Mouse (Mus musculus) bone marrow macrophage, adult 2 months (primary cell): Measurements from ENCODE around the gene Nudt4. TPM values are rescaled to one million over a fixed set of nuclear protein-coding genes. Genes with fewer than 3 reads are reported as not detected.

ENCODE experiments used
- H3K27ac ChIP-seq: 2 replicates; pipeline ENCODE4 v1.5.1; 2012; ENCODE audit warnings: low read depth, low read length; ENCODE audit not compliant: insufficient read depth
- H3K4me1 ChIP-seq: 2 replicates; pipeline ENCODE4 v1.6.1; 2012; ENCODE audit warnings: low read length; ENCODE audit not compliant: control insufficient read depth, insufficient read depth
- H3K4me3 ChIP-seq: 2 replicates; pipeline ENCODE4 v1.5.1; 2012; ENCODE audit warnings: mild to moderate bottlenecking, low read length, moderate library complexity; ENCODE audit not compliant: insufficient read depth
- CTCF ChIP-seq: IDR thresholded peaks from 2 replicates; pipeline ENCODE4 v1.5.1; 2012; ENCODE audit warnings: low read depth, mild to moderate bottlenecking, low read length, moderate library complexity
- POLR2A ChIP-seq: IDR thresholded peaks from 2 replicates; pipeline ENCODE4 v1.6.1; 2012; ENCODE audit warnings: mild to moderate bottlenecking, low read depth, low read length, borderline replicate concordance
- polyA plus RNA-seq: library from polyadenylated mRNA; stranded (reverse); fragments of >200 nt; gene quantifications from 2 replicates; pipeline ENCODE4 v1.2.4, GENCODE M21; 2012; ENCODE audit not compliant: missing spikeins, insufficient read depth, insufficient read length

Gene Nudt4
- polyA plus RNA-seq, 1 experiment = 42.5 TPM

DNA sequence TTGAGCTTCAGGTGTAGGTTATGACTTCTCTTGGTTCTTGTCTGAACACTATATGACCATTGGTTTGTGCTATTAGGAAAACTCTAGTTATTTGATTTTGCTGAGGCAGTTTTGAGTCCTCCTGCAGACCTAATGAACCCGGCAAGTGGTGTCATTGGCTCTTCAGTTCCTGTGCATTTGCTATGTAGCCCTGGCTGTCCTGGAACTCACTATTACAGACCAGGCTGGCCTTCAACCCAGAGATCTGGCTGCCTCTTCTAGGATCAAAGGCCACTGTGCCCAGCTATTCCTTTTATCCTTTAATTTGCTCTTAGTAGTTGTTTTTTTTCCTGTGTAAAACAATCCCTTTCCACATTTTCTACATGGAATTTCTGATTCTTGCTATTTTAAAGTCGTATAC is 20.6 kb downstream of the Nudt4 start:
- H3K4me3 ChIP-seq = no peak overlapping the region
- no peak overlapping the region for H3K27ac ChIP-seq
- H3K4me1 ChIP-seq = peaks cover 6% of the 10 kb centered on the region
- no peak for TF ChIP-seq POLR2A
- no peak for TF ChIP-seq CTCF

DNA sequence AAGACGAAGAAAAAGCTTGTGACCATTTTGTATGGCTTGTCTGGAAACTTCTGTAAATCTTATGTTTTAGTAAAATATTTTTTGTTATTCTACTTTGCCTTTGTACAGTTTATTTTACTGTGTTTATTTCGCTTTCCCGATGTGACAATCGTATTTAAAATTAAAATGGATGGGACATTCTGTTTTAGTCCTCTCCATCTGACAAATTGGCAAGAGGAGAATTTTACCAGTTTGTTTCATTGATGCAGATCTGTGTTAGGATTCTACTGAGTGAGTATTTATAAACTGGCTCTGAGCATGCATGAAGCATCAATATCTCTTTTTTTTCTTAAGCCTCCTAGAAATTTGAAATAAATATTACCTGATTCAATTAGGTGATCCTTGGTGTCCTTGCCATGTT is 21.0 kb downstream of the Nudt4 start:
- TF ChIP-seq POLR2A (no peak), CTCF (no peak)
- Histone ChIP-seq H3K27ac (no peak overlapping the region), H3K4me1 (peaks cover 2% of the 10 kb centered on the region), H3K4me3 (no peak overlapping the region)

DNA sequence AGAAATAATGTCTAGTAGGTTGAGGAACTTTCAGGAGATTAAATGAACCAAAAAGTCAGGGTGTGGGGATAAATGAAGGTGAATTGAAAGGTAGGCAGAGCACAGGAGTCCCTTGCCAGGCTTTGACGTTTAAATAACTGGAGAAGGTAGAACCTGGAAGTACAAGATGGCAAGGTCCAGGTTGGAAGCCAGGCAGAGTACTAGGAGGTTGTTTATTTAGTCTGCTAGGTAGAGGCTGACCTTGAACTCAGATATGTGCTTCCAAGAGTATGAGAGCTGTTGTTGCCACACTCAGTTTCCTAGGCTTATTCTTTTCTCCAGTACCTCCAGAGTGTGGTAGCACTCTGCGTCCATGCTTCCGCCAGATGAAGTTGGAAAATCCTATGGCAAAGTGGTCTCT is 24.1 kb downstream of the Nudt4 start:
- Histone ChIP-seq H3K4me3 (no peak overlapping the region), H3K4me1 (peaks cover 2% of the 10 kb centered on the region; the same call in 1 of the 2 replicates), H3K27ac (no peak overlapping the region)
- TF ChIP-seq POLR2A (no peak), CTCF (no peak)

DNA sequence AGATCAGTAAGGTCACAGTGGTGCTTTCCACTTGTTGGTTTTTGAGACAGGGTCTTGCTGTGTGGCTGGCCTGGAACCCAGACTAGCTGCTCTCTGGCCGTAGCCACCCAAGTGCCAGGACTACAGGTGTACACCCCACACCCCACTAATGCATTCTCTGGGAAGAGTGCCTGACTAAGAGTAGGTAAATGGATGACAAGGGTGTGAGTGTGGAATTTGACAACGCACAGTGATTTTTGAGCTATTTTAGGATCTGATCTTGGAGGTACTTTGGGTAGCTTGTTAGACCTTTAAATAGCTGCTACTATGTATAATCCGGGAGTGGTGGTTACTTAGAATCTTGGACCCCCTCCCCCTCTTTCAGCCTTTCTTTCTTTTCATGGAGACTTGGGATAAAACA is 24.7 kb downstream of the Nudt4 start:
- TF ChIP-seq POLR2A (no peak), CTCF (no peak)
- no peak overlapping the region for H3K4me3 ChIP-seq
- H3K4me1 ChIP-seq = peaks cover 3% of the 10 kb centered on the region; the same call in 1 of the 2 replicates
- H3K27ac ChIP-seq = no peak overlapping the region

DNA sequence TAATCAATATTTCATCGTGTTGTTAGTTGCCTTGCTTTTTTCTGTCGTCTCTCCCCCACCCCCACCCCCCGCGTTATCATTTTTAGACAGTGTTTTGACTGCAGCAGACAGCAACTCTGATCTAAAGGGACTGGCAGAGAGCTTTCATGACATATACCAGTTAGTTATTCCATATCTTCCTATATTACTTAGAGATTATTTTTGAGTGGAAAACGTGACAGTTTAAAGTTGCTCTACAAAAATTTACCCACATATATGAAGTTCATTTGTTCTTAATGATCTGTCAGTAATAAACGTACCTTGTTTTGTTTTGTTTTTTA is 27.8 kb downstream of the Nudt4 start:
- Histone ChIP-seq H3K27ac (no peak overlapping the region), H3K4me3 (no peak overlapping the region), H3K4me1 (peaks cover 25% of the 10 kb centered on the region)
- TF ChIP-seq CTCF = no peak
- TF ChIP-seq POLR2A = no peak

DNA sequence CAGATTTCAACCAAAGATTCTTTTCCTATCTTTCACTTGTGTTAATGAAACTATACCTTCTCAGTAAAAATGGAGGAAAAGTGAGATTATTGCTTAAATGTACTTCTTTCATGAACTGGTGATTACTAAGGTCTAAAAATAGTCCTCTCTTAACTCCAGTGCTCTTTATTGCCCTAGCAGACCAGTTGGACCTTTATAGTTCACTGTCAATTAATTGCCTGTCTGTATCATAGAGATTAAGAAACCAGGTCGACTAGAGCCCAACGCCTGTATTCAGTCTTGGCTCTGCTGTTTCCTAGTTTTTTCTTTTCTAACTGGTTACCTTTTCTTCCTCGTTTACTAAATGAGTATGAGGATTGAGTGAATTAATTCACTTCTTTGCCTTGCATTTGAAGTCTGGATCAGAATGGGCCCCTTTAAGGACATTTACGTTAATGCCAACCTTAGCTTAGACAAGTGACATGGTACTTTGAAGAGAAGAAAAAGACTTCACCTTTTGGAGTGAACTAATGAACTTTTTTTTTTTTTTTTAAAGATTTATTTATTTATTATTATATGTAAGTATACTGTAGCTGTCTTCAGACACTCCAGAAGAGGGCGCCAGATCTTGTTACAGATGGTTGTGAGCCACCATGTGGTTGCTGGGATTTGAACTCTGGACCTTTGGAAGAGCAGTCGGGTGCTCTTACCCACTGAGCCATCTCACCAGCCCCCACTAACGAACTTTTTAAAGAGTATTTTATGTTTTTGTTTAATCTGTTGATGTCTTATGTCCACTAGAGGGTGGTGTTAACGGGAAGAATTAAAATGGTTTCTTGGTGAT is 28.3 kb downstream of the Nudt4 start:
- H3K4me3 ChIP-seq = no peak overlapping the region
- no peak for TF ChIP-seq POLR2A
- peak; percentile 13; the same call in 1 of the 2 replicates for TF ChIP-seq CTCF
- no peak overlapping the region for H3K27ac ChIP-seq
- H3K4me1 ChIP-seq = peaks cover 27% of the 10 kb centered on the region

DNA sequence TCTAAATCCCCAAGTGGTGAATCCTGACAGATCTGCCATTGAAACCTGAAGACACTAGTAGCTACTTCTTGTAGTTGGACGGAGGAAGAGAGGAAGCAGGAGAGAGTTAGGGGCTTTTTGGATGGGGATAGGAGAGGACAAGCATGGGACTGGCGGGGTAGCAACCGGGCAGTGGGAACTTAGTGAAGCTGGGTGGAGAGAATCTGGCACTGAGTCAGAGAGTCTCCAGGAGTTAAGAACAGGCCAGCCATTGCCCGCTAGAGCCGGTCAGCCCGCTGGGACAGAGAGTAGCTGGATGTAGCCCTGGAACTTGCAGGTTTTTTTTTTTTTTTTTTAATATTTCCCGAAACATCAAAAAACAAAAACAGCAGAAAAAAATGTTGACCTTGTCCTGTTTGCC is 30.6 kb downstream of the Nudt4 start:
- no peak for TF ChIP-seq POLR2A
- no peak for TF ChIP-seq CTCF
- peaks cover 44% of the 10 kb centered on the region for H3K4me1 ChIP-seq
- H3K27ac ChIP-seq = no peak overlapping the region
- no peak overlapping the region for H3K4me3 ChIP-seq

DNA sequence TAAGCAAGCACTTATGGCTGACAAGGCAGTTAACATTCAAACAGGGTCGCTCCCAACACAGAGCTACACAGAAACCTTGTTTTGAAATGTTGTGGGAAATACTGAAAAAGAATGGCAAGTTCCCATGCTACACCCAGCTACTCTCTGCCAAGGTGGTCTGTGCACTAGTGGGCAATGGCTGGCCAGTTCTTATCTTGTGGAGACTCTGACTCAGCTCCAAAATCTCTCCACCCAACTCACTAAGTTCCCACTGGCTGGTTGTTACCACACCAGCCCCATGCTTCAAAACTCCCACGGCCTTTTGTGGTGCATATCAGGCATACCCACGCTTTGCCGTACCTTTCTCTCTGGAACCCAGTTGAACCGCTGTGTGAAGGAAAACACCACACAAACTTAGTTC is 31.0 kb downstream of the Nudt4 start:
- no peak overlapping the region for H3K4me3 ChIP-seq
- H3K4me1 ChIP-seq = peaks cover 46% of the 10 kb centered on the region
- no peak for TF ChIP-seq CTCF
- no peak for TF ChIP-seq POLR2A
- H3K27ac ChIP-seq = no peak overlapping the region

DNA sequence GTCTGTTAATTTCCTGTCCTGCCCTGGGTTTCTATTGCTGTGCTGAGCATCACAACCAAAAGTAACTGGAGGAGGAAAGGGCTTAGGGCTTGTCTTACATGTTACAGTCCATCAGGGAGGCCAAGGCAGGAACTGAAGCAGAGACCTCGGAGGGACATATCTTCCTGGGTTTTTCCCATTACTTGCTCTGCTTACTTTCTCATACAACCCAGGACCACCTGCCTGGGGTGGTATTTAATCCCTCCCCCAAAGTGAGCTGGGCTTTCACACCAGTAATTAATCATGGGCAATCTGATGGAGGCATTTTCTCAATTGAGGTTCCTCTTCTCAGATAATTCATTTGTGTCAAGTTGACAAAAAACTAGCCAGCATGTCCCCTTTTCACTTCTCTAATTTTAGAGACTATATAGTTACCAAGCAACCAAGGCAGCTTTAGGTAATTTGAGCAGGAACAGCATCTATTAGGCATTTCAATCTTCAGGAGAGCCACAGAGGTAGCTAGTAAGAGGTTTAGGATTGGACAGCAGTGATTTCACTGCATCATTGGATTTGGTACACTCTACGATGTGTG is 33.3 kb downstream of the Nudt4 start:
- Histone ChIP-seq H3K4me1 (peaks cover 59% of the 10 kb centered on the region), H3K4me3 (no peak overlapping the region), H3K27ac (peak overlapping the region; percentile 90)
- TF ChIP-seq CTCF (no peak), POLR2A (no peak)

DNA sequence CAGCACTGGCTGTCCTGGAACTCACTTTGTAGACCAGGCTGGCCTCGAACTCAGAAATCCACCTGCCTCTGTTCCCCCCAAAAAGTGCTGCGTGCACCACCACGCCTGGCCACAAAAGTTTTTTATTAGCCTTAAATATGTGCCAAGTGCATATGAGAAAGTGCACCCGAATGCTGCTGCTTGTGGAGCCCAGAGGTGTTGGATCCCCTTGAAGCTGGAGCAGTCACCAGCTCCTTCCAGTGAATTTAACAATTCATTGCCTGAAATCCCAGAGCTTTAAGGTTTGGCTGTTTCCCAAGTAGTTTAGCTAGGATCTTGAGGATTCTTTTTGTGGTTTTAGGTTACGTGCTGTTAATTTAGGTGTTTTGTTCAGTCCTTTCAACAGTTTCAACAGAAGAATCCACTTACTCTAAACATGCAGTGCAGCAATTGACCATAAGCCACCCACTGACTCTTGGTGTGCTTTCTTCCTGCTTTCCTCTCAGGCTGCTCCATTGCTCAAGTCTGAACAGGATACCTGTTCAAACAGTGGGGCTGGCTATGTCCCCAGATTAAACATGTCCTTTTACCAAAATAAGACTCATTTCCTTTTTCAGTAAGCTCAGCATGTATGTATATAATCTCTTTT is 37.3 kb downstream of the Nudt4 start:
- peaks cover 44% of the 10 kb centered on the region for H3K4me1 ChIP-seq
- H3K4me3 ChIP-seq = no peak overlapping the region
- TF ChIP-seq CTCF (no peak), POLR2A (no peak)
- no peak overlapping the region for H3K27ac ChIP-seq
